Mouse (Mus musculus) left cerebral cortex, postnatal 14 days (tissue): ENCODE data around the gene Zzef1. TPM values are rescaled to one million over a fixed set of nuclear protein-coding genes. Genes with fewer than 3 reads are reported as not detected.

Source experiments
- DNase-seq, 2 experiments: peaks; one replicate each; pipeline ENCODE4 v3.0.0; 2021 to 2022; ENCODE audit warnings: low spot score in 2 of 2, mixed read lengths in 1 of 2
- intact Hi-C: fragments of 180-260 bp; cut with DNase I; formaldehyde crosslinking; loops from one replicate; pipeline ENCODE4 v1.15.1; 2025
- total RNA-seq, 2 experiments: library from RNA; stranded (reverse); gene quantifications; 2 replicates each; pipeline ENCODE4 v1.2.3; 2021

Zzef1 gene
- total RNA-seq, 2 experiments from 2014 or later: 46.9 to 50.0 TPM

DNA sequence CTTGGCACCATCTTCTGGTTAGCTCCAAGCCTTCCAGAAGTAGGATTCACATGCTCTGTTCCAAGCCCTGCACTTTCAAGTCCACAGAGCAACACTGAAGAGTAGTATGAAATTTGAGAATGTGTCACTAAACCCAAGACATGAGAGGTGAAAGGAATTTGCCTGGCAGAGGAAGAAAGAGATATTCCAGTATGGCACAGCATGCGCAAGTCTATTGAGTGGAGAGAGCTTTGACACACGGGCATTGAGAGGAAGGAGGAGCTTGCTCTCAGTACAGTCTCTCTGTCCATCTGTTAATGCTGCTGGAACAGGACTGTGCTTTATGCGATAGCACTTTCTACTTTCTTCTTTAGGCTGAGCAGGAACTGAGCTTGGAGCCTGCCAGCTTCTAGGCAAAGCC is 7.0 kb downstream of the Zzef1 start:
- intact Hi-C loops: no loop called here
- DNase-seq: no peak

DNA sequence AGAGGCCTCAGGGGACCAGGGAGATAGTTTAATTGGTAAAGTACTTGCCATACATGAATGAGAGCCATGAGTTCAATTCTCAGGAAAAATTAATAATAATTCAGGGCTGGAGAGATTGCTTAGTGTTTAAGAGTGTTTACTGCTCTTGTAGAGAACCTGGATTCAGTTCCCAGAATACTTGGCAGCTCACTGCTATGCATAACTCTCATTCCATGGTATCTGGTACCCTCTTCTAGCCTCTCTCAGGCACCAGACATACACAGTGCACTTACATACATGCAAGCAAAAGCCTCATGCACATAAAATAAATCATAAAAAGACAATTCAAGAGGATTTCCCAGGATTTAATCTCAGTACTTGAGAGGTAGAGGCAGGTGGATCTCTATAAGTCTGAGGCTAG is 8.6 kb downstream of the Zzef1 start:
- intact Hi-C loops: no loop called here
- DNase-seq: no peak

DNA sequence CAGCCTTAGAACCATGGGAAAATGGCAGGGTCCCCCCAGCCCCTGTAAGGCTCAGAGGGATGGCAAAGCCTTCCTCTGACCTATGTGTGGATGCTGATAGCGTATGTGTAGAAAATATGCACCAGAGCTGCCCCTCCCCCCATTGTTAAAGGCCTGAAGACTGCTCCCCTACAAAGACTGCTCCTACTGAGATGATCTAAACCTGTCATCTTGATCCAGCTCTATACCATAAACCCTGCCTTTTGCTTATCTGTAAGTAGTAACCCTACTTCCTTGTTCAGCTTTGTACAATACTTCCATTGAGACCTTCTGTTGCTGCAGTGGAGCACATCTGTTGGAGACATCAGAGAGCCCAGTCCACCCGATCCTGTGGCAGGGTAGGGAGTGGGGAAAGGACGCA is 9.2 kb downstream of the Zzef1 start:
- no peak for DNase-seq
- intact Hi-C loops: no loop called here

DNA sequence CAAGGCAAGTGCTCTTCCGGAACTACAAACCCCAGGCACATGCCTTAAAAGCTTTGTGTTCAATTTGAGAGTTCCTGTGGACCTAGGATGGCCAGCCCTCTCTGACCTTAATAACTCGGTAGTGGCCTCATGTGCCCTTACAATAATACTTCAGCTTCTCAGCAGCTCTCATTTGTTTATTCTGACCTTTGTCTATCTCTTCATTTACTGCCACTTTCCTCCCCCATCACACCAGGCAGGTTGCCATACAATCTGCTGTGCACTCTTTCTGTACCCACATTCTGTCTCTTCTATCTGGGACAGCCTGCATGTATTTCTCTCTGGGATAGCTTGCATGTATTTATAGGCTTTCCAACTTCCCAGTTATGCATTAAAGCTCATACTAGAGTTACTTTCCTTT is 10.5 kb downstream of the Zzef1 start:
- DNase-seq: peak in 1 of 2 experiments; percentile 43
- intact Hi-C loops: no loop called here

DNA sequence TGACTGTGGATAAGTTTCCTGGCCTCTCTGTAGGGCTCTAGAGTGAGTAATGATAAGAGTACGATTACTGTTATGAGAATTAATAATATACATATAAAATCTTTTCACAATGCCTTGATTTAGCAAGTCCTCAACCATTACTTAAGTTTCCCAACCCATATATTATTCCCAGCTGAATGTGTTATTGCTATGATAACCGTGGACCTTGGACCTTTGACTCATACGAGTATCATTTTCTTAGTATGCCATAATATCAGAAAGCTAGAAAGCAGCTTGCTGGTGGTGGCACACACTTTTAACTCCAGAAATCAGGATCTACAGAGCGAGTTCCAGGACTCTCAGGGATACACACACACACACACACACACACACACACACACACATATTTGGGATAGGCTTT is 12.0 kb downstream of the Zzef1 start:
- intact Hi-C loops: no loop called here
- no peak for DNase-seq

DNA sequence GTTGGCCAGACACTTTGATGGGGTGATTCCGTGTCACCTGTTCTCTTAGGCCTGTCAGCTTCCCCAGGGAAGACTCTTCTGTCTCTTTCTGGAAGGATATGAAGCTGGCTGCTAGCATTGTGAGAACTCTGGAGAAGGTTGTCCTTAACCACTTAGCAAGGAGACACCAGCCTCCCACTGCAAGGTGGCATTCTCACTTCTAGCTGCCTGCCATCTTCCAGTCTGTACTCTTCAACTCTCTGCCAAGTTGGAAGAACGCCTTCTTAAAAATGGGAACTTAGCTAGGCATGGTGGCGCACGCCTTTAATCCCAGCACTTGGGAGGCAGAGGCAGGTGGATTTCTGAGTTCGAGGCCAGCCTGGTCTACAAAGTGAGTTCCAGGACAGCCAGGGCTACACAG is 17.7 kb downstream of the Zzef1 start:
- peak in 1 of 2 experiments; percentile 54 for DNase-seq
- intact Hi-C loops: no loop called here

DNA sequence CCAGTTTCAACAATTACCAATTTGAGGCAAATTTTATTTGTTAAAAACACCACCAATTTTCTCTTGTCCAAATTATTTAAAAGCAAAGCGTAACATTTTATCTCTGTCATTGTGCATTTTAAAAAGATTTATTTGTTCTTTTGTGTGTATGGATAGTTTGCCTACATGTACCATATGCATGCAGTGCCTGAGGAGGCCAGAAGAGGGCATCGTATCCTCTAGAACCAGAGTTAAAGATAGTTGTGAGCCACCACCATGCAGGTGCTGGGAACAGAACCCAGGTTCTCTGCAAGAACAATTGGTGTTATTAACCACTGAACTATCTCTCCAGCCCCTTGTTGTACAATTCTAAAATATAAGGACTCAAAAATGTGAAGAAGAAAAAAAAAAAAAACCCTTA is 18.2 kb downstream of the Zzef1 start:
- DNase-seq: no peak
- intact Hi-C loops: no loop called here

DNA sequence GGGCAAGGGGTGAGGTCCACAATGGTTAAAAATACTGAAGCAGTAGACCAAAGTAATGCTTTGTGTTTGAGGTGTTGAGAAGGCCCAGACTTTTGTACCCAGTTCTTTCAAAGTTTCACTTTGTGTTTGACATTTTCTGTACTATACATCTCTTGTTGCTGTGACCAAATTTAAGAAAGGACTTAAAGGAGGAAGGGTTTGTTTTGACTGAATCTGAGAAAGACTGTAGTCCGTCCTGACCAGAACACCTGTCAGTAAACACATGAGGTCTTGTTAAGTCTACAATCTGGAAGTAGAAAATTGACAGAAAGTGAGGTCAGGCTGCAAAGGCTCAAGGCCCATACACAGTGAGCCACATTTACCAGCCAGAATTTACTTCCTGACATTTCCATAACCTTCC is 20.8 kb downstream of the Zzef1 start:
- intact Hi-C loops: no loop called here

DNA sequence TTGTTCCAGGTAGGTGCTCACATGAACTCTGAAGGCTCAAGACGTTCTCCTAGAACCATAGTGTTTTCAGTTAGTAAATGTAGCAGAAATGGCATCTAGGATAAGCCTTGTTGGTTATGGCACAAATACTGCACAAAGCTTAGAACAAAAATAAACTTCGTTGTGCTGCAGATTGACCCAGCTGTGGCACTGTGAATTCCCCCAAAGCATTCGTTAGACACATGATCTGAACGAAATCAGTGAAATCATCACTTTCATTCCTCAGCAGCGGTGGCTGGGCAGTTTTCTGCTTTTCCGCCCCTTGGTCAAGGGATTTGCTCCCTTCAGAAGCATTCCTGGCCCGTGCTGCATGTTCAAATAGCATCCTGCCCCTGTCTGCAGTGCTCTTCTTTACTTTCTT is 22.0 kb downstream of the Zzef1 start:
- intact Hi-C loops: no loop called here
- no peak for DNase-seq

More for the DNA sequence above, 20.8 kb downstream of the Zzef1 start:
- DNase-seq: no peak

DNA sequence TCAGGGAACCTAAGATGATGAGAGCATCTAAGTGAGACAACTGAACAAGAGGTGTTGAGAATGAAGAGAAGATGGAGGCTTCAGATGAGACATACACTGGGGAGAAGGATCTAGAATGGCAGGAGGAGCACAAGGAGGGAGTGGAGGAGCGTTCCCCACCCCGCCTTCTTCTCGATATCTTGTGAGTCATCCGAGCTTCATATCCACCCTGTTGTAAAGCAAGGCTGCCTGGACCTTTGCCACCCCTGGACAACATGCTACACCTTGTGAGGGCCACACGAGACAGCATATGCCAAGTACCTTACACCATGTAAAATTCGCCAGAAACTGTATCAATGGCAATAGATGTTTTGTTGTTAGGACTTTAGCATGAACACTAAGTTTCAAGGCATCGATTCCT is 25.0 kb downstream of the Zzef1 start:
- no peak for DNase-seq
- intact Hi-C loops: loop anchor here (10.0 kb wide), 1 partner anchor 246 kb away; no protein-coding TSS in a partner anchor

DNA sequence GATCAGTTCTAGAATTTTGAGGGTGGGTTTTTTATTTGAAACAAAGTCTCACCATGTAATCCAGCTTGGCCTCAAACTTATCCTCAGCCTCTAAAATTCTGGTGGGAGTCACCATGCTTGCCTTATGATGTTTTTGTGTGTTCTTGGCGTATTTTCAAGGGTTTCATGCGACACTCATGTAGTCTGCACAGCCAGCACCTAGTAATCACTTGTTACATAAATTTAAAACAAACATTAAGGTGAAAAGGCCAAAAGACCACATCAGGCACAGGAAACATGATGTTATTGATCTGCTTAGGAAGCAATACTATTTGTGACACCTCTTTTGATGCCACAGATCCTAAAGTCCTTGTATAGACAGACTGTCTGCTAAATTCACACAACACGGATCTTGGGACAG is 33.8 kb downstream of the Zzef1 start:
- DNase-seq: no peak
- intact Hi-C loops: loop anchor here (10.0 kb wide), 1 partner anchor 255 kb away; no protein-coding TSS in a partner anchor

DNA sequence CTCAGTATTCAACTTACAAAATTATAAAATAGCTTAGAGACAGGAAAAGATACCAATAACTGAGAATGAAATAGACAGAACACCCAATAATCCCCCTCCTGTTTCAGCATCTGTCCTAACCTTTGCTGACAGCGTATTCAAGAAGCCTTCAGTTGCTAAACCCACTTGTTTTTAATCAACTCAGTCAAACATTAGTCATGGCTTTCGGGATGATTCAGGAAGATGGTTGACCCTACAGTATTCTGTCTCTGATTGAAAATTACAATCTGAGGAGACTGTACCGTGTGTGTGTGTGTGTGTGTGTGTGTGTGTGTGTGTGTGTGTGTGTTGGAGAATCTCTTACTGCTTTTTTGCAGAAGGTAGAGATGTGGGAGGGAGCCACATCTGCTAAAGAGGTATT is 46.7 kb downstream of the Zzef1 start:
- intact Hi-C loops: no loop called here
- DNase-seq: no peak

DNA sequence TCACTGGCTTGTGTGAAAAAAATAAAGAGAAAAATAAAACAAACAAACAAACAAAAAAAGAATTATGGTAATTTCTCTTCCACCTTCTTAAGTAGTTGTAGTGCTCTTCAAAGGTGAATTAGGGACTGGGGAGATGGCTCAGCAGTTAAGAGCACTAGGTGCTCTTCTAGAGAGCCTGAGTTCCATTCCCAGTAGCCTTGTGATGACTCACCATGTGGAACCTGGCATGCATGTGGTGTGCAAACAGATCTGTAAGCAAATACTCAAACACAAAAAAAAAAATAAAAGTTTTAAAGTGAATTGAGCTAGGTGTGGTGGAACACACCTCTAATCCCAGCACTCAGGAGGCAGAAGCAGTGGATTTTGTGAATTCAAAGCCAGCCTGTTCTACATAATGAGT is 47.5 kb downstream of the Zzef1 start:
- intact Hi-C loops: no loop called here
- DNase-seq: no peak

DNA sequence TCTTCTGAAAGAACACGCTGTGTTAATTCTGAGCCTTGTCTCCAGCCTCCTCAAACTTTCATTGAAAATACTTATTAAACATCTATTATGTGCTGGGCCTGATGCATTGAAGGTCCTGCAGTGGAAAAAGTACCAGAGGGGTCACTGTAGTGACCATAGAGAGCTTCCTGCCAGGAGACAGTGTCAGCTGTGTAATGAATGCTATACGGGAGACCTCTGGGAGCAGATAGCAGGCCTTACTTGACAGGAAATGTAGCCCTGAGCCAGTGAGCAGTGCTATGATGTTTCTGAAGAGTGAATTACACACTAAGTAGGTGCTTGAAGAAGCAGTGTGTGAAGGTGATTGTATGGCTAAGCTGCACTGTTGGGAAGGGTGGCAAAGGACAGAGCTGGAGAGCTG is 49.5 kb downstream of the Zzef1 start:
- no peak for DNase-seq
- intact Hi-C loops: no loop called here

DNA sequence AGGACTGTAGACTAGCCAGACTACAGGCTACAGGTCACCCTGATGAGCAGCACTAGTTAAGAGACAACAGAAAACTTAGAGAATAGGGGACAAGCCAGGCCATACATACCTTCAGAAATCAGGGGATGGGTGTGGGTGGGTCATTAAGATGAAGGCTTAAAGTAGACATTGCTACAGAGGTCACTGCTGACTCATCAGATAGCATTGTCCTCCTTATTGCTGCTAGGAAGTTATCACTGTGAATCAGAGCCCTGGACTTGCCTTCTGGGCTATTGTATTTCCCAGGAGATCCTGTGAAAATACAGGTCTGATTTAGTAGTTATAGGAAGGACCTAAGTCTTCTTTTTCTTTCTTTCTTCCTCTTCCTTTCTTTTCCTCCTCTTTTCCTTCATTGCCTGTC is 50.7 kb downstream of the Zzef1 start:
- intact Hi-C loops: no loop called here
- no peak for DNase-seq

DNA sequence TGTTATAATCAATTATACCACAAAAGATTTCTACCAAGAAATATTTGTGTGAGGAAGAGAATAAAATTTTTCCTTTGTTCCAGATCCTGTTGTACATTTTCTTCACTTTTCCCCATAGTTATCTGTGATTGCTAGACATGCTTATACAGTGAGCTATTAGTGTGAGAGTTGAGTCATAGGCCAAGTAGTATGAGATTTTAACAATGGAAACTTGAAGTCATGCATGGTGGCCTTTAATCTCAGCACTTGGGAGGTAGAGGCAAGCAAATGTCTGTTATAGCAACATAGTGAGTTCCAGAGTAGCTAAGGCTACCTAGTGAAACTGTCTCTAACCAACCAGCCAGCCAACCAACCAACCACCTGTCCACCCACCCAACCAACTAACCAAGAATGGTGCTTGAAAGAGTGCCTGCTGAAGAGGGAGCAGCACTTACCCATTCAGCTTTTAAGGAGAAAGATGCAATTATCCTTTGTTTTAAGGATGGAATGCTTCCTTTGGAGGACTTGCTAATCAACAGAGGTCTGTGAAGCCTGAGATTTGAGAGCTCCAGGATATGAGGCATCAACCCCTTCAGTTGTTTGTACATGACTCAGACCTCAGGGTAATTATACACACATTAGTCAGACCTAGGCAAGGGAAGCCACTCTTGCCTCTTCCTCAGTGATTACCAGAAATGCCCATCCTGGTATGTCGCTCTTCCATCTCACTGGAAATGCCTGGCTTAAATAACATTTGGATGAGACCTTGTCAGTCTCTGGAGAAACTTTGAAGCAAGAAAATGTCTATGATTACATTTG is 52.0 kb downstream of the Zzef1 start:
- intact Hi-C loops: no loop called here

DNA sequence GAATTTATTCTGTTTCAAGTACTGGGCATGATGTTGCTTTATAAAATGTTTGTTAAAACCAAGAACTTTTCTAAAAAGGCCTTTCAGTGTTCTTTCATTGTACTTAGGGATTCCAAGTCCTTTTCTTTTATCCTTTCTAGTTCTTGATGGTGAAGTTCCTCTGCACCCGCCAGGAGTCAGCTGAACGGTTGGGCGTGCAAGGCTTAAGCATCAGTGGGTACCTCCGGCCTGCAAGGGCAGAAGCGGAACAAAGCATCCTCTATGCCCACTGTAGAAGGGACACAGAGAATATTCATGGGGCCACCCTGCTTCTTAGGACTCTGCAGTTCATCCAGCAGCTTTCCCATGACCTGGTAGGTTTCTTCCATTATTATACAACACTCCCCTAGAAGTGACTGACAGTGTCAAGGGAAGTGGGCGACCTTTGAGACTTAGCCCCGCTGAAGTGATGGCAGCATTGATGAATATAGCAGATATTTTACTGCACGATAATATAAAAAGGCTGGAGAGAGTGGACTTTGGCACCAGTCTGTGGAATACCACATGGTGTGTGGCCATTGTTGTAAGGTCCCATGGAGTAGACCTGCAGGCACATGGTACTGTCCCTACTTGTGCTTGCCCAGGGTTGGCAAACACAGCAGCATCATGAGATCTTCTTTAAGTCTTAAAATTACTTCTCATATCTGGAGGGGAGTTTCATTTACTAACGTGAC is 54.5 kb downstream of the Zzef1 start:
- intact Hi-C loops: no loop called here
- no peak for DNase-seq

More for the DNA sequence above, 52.0 kb downstream of the Zzef1 start:
- DNase-seq: no peak

DNA sequence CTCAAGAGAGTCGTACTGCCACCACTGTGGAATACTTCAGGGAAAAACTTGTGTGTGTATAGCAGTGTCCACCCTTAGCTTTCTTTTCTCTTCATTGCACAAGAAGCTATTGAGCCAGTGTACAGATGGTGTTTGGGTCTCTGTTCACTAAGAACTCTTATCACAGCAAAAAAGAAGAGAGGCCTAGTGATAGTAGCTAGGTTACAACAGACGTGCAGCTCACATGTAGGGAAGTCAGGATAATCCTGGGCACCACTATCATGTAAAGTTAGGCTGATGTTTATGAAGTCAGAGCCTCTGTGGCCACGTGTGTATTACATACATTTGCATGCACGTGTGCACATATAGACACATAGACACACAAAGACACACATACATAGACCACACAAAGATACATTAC is 55.2 kb downstream of the Zzef1 start:
- intact Hi-C loops: no loop called here
- no peak for DNase-seq

DNA sequence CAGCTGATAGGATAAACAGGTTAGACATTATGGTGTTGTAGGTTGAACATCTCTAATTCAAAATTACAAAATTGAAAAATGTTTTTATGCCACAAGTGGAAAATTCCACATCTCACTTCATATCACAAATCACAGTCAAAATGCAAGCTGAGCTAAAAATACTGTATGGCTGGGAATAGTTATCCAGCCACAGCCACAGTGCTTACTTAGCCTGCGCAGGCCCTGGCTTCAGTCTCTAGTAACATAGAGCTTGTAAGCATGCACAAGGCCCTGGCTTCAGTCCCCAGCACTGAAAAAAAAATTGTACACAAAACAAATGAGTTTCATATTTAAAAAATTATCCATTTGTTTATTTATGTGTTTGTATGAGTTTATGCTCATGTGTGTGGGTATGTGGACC is 56.1 kb downstream of the Zzef1 start:
- DNase-seq: peak in 1 of 2 experiments; percentile 11
- intact Hi-C loops: no loop called here

DNA sequence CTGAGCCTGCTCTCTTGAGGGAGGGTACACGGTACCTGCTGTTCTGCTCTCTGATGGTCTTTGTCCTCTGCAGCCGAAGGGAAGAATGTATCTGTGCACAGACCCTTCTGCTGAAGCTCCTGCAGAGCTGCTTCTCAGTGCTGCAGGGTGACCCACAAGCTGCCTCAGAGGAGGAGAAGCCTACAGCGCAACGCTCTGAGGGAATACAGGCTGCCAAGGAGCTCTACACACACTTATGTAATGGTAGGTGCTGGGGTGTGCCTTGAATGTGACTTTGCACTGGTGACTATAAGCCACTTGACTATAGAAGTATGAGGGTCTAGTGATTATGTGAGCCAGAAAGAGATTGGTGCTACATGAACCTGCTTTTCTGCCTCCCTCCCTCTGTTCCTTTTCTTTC is 57.1 kb downstream of the Zzef1 start:
- no peak for DNase-seq
- intact Hi-C loops: no loop called here

DNA sequence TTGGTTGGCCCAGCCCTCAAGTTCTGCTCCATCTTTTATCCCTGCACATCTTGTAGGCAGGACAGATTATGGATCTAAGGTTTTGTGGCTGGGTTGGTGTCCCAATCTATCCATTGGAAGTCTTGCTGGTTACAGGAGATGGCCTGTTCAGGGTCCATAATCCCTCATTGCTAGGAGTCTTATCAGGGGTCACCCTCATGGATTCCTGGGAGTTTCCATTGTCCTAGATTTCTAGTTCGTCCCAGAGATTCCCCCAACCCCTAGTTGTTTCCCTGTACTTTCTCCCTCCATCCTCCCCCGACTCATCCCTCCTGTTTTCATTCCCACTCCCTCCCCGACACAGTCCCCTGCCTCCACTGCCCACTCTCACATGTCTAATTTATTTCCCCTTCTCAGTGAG is 58.2 kb downstream of the Zzef1 start:
- intact Hi-C loops: no loop called here
- DNase-seq: no peak
